Mouse (Mus musculus): Measurements from ENCODE around the gene Knop1.

Knop1 gene

DNA sequence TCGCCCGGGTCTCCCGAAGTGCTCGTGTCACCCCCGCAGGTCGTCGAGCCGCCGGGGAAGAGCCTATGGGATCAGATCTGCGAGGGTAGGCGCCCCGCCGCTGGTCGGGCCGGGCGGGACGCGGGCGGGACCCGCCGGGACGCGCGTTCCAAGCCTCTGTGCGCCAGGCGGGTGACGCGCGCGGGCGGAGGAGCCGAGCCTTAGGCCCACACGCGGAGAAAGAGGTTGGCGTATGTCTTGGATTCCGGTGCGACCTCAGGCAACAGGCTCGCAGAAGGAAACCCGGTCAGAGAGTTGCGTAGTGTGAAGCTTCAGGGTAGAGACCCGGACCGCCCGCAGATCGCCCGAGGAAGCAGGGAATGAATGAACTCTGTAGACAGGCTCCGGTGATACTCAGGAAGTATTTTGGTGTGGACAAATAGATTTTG is at the start of gene Knop1:
Gene Knop1 (minus strand): TSS at position 378 of the 428 bp plus-strand sequence.
- DNase-seq (ENCODE audit: low read depth), result no peak

DNA sequence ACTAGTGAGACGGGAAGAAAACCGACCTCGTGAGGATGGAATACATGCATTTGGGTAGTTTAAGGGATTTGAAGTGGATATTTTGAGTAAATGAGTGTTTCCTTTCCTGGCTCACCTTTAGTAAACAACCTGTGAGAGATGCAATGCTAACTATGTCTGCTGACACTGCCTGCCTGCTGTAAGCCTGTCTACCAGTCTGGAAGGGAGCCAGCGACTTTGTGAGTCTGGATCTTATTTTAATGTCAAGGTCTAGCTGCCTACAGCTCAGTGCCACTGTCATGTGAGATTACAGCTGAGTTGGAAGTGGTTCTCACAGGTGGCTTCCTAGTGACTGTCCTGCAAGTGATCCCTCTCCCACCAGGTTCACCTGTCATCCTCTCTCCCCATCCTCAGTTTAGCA is 48.5 kb upstream of the Knop1 start:
- DNase-seq (ENCODE audit: low read depth), result no peak

DNA sequence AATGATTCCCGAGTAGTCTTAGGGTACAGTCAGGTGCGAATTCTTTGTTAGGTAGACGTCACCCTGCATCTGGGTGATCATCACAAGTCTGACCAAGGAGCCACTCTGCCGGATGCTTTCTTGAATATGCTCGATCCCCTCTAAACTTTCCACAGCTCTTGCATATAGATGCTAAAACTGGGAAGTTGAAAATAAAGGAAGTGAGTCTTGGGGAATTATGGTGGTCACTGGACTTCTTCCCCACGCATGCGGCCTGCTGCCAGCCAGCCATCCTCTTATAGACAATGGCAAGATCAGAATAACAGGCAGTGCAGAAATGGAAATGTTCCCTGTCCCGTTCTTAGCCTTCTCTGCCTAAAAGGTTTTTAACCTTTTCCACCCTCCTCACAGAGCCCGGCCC is 47.8 kb upstream of the Knop1 start:
- DNase-seq (ENCODE audit: low read depth), result no peak

DNA sequence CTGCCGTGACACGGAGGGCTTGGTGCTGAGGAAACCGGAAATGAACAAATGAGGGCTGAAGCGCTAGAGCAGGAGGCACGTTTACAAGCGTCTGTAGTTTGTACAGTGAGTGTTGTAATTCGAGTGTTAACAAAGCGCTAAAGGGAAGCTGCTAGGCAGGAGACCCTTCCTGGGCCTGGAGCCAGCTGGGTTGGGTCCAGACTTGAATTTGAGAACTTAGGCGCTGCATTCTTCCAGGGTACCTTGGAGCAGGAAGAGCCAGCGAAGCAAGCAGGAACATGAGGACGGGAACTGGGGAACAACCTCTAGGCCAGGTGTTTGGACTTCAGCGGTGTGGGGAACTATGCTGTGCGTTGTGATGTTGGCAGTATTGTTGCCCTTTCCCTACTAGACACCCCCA is 46.9 kb upstream of the Knop1 start:
- no peak for DNase-seq (ENCODE audit: low read depth)

DNA sequence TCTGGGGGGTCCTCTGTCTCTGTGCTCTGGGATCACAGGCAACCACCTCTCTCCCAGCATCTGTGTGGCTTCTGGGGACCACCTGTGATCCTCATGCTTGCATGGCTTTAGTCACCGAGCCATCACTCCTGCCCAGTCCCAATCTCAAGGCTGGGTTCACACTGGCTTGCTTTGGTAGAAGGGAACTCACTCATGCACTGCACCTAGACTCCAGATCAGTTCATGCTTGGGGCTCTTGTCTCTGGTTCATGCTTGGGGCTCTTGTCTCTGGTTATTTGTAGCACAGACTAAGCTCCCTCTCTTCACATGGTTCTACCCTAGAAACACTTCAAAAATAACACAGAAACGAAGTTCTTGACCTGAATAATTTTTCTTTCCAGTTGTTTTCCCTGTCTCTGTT is 44.0 kb upstream of the Knop1 start:
- DNase-seq (ENCODE audit: low read depth), result no peak

DNA sequence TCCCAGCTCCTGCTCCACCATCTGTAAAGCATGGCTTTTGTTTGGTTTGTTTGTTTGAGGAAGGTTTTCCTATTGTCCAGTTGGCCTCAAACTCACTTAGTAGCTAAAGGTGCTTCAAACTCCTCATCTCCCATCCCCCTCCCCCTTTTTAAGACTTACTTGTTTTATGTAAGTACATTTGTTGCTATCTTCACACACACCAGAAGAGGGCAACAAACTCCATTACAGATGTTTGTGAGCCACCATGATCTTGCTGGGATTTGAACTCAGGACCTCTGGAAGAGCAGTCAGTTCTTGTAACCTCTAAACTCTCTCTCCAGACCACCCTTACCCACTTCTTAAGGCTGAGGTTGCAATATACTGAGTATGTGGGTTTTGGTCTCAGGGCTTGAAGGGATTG is 42.0 kb upstream of the Knop1 start:
- DNase-seq (ENCODE audit: low read depth), result peak; percentile 12

DNA sequence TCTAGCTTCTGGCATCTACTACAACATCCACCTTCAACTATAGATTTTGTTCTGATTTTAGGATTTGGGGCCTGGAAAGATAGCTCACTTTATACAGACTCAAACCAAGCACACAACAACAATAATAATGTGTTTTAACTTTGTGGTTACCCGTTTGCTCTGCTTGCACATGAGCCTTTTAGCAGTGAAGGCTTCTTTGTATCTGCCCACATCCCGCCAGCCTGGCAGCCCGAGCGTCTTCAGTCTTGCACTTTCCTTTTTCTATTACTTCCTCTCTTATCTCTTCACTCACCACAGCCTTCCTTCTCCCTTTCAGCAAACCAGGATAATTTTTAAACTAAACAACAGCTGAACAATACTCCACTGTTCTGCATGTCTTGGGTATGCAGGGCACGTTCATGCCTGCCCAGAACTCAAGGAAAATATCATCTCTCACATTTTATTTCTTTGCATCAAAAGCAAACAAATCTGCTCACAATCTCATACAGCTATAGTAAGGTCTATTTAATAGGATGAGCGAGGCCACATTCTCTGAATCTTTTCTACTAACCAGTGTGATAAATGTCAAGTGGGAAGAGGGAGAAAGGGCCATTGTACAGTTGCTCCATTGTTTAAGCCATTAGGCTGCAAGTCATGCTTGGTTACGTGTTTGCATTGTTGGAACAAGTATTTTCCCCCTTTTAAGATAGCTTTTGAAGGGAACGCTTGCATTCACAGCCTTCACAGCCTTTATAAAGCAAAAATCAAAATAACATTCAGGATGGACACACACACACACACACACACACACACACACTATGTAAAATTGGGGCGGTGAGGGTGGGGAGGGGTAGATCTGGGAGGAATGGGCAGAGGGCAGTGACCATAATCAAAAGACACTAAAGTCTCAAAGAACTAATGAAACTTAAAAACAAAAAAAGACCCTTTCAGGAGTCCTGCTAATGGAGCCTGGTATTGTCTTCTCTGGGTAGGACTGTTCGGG is 39.7 kb upstream of the Knop1 start:
- DNase-seq (ENCODE audit: low read depth), result no peak

DNA sequence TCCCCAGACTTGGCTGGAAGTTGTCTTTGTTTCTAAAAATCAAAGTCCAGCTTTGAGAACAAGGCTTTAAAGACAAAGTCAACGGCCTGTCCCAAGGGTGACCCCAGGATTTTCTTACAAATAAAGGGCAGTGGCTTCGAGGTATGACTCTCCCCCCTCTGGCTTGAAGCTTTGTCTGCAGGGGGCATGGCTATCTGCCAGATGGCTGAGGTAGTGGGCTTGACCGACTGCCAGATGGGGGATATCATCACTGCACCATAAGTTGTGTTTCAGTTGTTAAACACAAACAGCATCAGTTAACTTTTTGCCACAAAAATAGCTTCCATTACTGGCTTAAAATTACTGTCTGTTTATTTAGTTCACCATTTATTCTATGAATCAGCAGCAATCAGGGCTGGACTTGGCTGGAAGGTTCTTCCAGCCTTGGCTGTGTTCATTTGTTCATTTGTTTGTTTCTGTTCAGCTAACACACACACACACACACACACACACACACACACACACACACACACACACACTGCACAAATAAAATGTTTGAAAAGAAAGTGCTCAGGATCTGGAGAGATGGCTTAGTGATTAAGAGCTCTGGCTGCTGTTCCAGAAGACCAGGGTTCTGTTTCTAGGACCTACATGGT is 33.1 kb upstream of the Knop1 start:
- DNase-seq (ENCODE audit: low read depth), result no peak

DNA sequence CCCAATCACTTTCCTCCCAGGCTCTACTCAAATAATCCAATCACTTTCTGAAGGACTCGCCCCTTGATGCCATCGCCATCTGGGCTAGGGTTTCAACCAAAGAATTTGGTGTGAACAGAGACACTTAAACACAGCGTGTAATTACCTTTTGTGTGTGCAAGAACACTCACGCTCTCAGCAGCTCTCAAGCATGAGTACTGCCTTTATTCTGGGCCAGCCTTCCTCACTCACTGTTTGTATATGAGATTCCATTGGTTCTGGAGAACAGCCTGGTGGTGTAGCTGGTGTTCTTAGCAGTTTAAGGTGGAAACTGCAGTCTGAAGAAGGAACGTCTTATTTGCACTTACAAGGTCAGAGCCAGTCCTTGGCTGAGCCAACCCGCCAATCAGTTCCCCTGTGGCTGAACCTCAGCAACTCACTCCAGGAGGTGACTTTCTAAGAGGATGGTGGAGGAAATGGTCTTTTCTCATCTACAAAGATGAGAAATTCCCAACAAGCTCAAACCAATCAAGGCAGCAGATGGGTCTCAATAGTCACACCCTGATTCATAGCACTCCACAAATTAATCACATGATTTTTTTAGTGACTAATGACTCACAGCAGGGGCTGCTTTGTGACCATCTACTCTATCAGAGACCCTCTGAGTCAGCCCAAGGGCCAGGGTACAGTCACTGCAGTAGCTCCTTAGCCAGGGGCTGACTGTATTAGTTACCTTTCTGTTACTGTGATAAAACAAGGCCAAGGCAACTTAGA is 31.4 kb upstream of the Knop1 start:
- DNase-seq (ENCODE audit: low read depth), result no peak

DNA sequence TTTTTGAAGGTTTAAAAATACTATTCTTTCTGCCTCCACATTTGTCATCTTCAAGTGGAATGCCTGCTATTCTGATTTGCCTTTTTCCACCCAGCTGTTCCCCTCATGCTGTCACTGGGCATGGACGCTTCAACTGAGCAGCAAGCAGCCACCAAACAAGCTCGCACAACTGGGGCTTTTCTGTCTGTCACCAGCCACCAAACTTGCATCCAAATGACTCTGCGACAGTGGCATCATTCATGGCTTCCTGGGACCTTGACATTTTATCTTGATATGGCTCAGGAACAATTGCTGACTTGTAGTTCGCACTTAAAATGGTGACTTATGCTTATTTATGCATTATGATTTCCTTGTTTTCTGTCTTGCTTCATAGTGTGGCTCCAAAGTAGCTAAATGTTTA is 28.9 kb upstream of the Knop1 start:
- no peak for DNase-seq (ENCODE audit: low read depth)

DNA sequence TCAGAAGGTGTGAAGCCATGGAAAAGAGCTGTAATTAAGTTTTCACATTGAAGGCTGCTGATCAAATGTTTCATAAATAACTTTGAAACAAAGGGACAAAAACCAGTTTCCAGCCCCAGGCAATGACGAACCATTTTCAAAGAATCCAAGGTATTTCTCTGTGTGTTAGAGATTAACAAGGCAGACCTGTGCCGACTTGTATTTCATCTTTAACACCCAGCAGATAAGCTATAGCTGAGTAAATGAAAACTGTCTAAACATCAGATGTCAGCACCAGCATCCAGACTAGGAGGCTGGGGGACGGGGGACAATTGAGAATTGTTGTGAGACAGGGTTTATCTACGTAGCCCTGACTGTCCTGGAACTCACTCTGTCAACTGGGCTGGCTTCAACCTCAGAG is 27.9 kb upstream of the Knop1 start:
- DNase-seq (ENCODE audit: low read depth), result no peak

DNA sequence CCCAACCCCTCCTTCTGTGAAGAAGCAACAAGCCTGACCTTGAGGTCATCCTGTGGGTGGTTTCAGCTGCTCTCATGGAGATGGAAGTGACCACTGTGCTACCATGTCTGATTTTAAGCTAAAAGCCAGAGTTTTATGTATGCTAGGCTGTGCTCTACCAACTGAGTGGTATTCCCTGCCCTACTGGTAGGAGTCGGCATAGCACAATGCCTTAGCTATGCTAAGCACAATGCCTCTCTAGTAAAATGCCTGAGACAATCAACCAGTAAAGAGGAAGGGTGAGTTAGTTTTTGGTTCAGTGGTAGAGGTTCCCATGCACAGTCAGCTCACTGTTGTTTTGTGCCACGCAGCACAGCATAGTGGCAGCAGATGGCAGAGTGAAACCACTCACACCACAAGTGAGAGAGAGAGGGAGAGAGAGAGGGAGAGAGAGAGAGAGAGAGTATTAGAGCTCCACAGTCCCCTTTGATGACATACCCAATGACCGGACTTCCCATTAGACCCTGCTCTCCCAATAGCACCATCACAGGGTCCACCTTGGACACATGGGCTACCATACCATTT is 23.5 kb upstream of the Knop1 start:
- no peak for DNase-seq (ENCODE audit: low read depth)

DNA sequence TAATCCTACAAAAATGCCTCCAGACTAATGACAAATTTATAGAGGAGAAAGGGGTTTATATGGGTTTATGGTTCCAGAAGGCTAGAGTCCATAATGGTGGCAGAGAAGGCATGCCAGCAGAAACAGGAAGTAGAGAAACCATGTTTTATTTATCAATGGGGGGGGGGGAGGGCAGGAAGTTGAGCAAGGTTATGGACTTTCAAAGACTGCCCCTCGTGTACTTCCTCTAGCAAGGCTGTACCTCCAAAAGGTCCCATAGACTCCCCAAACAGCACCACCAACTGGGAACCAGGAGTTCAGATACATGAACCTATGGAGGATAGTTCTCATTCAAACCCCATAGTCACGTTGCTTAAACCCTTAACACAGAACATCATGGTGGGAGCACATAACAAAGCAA is 9.3 kb upstream of the Knop1 start:
- DNase-seq (ENCODE audit: low read depth), result peak; percentile 45

DNA sequence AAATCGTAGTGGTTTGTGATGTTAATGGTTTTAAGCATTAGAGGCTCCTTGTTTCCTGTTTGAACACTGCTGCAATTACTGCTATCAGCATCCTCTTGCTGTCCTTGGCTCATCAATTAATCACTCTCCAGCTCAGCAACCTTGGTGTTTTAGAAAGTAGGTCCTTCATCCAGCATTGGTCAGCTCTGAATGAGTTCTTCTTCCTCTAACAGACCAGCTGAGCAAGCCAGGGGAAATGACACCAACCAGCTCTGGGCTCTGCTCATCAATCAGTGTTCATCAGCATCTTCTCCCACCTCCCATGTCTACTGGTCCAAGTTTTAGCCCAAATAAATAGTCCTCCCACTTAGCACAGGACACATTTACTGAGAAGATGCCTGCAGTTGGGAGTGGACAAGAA is 2.6 kb upstream of the Knop1 start:
- no peak for DNase-seq (ENCODE audit: low read depth)

DNA sequence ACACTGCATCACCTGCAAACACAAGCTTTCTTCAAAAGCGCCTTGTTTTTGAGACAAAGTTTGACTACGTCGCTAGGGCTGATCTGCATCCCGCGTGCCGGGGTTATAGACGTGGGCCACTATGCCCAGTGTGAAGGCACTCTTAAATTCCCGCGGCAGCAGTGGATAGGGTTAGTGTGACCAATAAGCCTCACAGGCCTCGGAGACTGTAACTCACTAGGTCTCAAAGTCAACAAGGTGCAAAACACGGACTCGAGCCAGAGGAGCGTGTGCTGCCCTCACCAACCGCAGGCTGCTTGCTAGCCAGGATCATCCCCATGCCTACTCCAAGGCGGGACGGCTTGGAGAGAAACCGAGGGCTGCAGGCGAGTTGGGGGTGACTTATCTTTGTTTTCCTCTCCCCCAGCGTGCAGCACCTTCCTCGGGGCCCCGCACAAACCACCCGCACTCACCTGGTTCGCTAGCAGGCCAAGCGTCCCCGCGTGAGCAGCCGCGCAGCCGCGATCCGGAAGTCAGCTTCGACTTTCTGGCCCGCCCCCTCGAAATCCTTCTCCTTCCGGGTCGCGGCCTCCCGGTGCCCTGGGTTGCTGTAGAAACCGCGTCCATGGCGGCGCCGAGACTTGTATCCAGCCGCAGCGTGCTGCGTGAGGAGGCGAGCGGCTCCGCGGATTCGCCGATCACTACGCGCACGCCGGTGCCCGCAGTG is 730 bp downstream of the Knop1 start, which contains the start of gene Iqck:
Gene Iqck (plus strand): TSS at position 582 of the 706 bp plus-strand sequence.
- peak; percentile 88 for DNase-seq (ENCODE audit: low read depth)

DNA sequence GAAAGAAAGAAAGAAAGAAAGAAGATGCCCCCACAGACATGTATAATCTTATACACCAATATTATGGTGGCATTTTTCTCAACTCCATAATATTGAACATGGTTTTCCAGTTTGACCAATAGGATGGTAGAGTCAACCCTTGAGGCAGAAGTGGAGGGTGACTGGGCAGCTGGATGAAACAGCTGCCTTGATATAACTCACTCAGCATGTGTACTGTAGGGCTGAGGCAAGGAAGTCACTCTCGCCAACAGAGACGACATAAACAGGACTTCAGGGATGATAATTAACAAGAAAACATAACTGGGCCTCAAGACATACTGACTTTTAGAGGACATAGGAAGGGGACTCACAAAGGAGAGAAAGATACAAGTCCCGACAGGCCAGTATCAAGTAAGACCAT is 1.4 kb downstream of the Knop1 start:
- DNase-seq (ENCODE audit: low read depth), result peak; percentile 64

DNA sequence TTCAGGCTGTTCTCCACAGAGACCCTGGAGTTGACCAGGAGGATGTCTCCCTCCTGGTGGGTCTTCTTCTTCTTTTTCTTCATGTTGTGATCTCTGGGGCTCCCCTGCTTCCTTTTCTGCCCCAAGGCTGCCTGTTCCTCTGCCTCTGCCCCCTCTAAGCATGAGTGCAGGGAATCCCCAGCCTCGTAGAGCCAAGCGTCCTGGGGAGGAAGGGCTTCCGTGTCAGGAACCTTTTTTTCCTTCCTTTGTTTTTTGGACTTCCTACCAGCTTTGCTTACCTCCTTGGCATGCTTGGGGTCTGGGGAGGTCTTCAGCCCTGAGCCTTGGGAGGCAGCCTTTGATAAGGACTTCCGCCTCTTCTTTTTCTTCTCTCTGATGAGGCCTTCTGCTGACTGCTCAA is 3.4 kb downstream of the Knop1 start:
- DNase-seq (ENCODE audit: low read depth), result no peak

DNA sequence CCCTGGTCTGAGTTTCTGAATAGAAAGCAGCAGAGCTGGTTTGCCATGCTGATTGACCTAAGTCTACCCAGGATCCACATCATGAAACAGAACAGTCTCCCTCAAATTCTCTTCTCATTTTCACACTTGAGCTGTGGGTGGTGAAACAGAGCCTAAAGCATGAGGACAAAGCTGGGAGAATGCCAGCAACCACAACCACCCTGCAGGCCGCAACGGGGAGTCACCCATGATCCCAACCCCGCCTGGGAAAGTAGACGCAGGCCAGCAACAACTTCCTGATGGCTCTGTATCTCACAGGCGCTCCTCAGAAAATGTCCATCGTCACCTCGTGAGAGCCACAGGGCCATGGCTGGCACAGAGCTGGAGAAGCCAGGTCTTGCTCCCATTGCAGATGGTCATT is 4.5 kb downstream of the Knop1 start:
- peak; percentile 75 for DNase-seq (ENCODE audit: low read depth)

DNA sequence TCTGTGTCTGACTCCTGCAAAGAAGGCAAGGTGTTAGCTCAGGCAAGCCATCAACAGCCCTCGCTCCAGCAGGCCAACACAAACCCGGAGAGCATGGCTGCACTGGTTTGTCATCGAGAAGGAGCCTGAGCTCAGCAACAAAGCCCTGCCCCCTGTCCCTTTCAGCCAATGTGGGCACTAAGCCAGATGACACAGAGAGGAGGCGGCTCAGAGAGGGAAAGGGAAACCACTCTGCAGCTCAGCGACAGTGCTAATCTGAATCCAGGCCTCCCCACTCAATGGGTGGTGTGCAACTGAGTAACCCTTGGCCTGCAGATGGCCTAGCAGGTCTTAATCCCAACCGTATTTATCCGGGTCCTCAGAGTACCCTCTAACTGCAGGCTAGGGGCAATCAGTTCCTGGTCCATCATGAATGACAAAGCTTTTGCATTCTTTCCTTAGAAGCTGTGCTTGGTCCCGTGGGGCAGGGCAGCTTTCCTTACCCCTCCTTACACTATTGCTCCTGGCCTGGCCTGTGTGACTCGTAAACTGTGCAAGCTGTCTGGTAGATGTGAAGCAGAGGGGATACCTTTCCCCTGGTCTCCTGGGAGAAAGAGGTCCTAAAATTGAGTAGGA is 5.3 kb downstream of the Knop1 start:
- peak; percentile 36 for DNase-seq (ENCODE audit: low read depth)

DNA sequence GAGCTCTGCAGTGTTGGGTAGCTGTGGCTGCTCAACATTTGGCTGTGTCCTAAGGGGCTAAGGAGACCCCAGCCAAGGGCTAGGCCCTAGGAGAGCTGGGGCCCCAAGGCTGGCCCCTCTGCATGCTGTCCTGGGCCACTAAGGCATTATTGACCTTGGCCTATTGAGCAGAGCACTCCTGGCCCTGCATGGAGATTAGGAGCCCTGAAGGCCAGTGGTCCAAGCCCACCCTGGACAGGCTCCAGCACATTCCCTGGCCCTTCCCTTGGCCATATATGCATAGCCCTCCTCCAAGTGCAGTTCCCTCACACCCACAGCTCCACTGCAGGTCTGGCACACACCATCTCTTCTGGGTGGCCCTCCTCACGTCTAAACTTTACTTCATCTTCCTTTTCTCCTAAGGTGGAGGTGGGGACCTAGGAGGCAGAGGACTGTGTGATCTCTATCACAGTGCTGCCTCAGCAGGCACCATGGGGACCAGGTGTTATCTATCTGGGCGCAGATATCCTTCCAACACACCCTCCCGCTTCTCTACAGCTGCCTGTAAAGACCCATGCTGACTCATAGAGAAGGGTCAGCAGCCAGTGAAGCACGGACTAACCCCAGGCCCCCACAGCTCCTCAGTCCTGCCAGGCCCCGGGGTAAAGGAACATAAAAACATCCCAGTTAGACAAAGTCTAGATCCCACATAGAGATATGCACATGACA is 6.4 kb downstream of the Knop1 start:
- no peak for DNase-seq (ENCODE audit: low read depth)

DNA sequence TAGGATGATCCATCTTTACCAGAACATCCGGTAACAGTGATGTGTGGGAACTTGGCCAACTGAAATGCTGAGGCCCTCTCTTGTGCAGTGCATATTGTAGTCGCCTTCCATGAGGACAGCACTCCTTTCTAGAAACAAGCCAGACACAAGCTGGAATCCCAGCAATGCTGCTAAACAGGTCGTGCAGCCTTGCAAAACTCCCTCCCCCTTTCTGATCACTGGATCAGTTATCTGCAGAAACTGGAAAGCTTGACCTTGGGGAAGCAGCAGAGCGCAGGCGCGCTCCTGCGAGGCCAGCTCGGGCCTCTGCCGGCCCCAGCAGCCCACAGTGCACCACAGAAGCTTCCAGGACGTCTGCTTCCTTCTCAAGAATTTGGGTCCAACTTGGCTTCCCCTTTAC is 7.3 kb downstream of the Knop1 start:
- DNase-seq (ENCODE audit: low read depth), result no peak
